Comparison of ENCODE assay signal across 9 mouse cellular contexts in genomic region chr3:101836045-101836444, GRCm38 (mm10). TPM values are rescaled to one million over a fixed set of nuclear protein-coding genes. Genes with fewer than 3 reads are reported as not detected.
DNase-seq lines count a peak whose midpoint lies in the region; ATAC-seq and TF ChIP-seq lines count a peak whose summit lies in the region.
"Had no signal": no experiment of that assay in that cellular context is flagged by ENCODE, and none has a peak within 500 bp of the region (broad histone marks: within the 10 kb centered on the region; RNA-seq: fewer than 3 reads in every experiment).

No protein-coding gene starts in this region.

- peaks cover 17 to 44% of the 10 kb centered on the region in 2 experiments for H3K4me1 ChIP-seq in CH12.LX (ENCODE audit: control insufficient read depth in 1 of 2, insufficient read depth in 2 of 2)
- H3K4me1 ChIP-seq in hindbrain, embryonic 10.5 days (replicated peaks): peaks cover 35% of the 10 kb centered on the region
- H3K4me1 ChIP-seq in lung, embryonic 16.5 days (replicated peaks; ENCODE audit: control insufficient read depth, insufficient read depth, low read length): peaks cover 13% of the 10 kb centered on the region

- H3K27me3 ChIP-seq in CH12.LX (replicated peaks): no peaks in the 10 kb centered on the region
- H3K27me3 ChIP-seq in hindbrain, embryonic 10.5 days (ENCODE audit: insufficient read depth, poor library complexity, severe bottlenecking): 0 out of 2 replicates have a peak, but pooled peaks cover 3% of the 10 kb centered on the region
- H3K27me3 ChIP-seq in lung, embryonic 16.5 days (ENCODE audit: control insufficient read depth, insufficient read depth, low read depth, low read length): no peaks in the 10 kb centered on the region

- in situ Hi-C loops in CH12.LX (cut with MboI; ENCODE audit: low pct_ligation_motif_present, low pct_unique_long_range_greater_than_20kb, low sequenced_read_pairs): no loop called here

- no peak overlapping the region; the same call in 1 of the 2 replicates for H3K4me2 ChIP-seq in CH12.LX (ENCODE audit: insufficient read depth, low read depth, poor library complexity, severe bottlenecking)
- H3K4me2 ChIP-seq in lung, embryonic 16.5 days (ENCODE audit: low read depth, low read length): peak overlapping the region; percentile 41

- no peak for TF ChIP-seq CTCF in CH12.LX (conservative IDR thresholded peaks at IDR 0.05 in 1 of 2, IDR thresholded peaks at IDR 0.05 in 1 of 2; ENCODE audit: low read depth in 2 of 2, low read length in 2 of 2)

- TF ChIP-seq EP300 in CH12.LX (IDR thresholded peaks at IDR 0.05; ENCODE audit: low read length): no peak

- ATAC-seq in lung, embryonic 16.5 days (ENCODE audit: low read depth): peak; percentile 98
- no peak for ATAC-seq in erythroblast, adult 5-6 weeks (replicated peaks; ENCODE audit: low FRiP score, poor library complexity, severe bottlenecking)

- H3K79me2 ChIP-seq in CH12.LX (replicated peaks; ENCODE audit: control insufficient read depth, extremely low read depth, insufficient read depth, poor library complexity, severe bottlenecking): no peaks in the 10 kb centered on the region

- peaks cover 3% of the 10 kb centered on the region for H3K9me3 ChIP-seq in CH12.LX (replicated peaks; ENCODE audit: low read length)
- H3K9me3 ChIP-seq in hindbrain, embryonic 10.5 days: no peaks in the 10 kb centered on the region
- H3K9me3 ChIP-seq in lung, embryonic 16.5 days (ENCODE audit: control insufficient read depth, low read length): peaks cover 4% of the 10 kb centered on the region; the same call in 1 of the 2 replicates

- TF ChIP-seq RAD21 in CH12.LX (IDR thresholded peaks at IDR 0.05; ENCODE audit: low read depth, low read length): no peak

- dilution Hi-C loops in CH12.LX (cut with MboI; ENCODE audit: extremely low pct_ligation_motif_present, extremely low pct_unique_long_range_greater_than_20kb, low sequenced_read_pairs): no loop called here

- H3K9ac ChIP-seq in CH12.LX (ENCODE audit: insufficient read depth, low read depth): no peak overlapping the region
- peak overlapping the region; percentile 39 for H3K9ac ChIP-seq in lung, embryonic 16.5 days (ENCODE audit: low read length)

- TF ChIP-seq POLR2A in CH12.LX (IDR thresholded peaks at IDR 0.05; ENCODE audit: low read depth, low read length): peak; percentile 36; the same call in 1 of the 2 replicates

- peaks cover 0 to 12% of the 10 kb centered on the region in 2 experiments for H3K36me3 ChIP-seq in CH12.LX (replicated peaks in 1 of 2; ENCODE audit: control insufficient read depth in 1 of 2, insufficient read depth in 1 of 2, low read length in 1 of 2)
- H3K36me3 ChIP-seq in hindbrain, embryonic 10.5 days: no peaks in the 10 kb centered on the region
- H3K36me3 ChIP-seq in lung, embryonic 16.5 days (ENCODE audit: control insufficient read depth, insufficient read depth, low read length): no peaks in the 10 kb centered on the region

- peak overlapping the region in 1 of 3 experiments; percentile 17 for H3K4me3 ChIP-seq in CH12.LX (replicated peaks in 1 of 3; ENCODE audit: low read depth in 2 of 3, low read length in 2 of 3, poor library complexity in 1 of 3)
- peak overlapping the region; percentile 36 for H3K4me3 ChIP-seq in hindbrain, embryonic 10.5 days
- peak overlapping the region; percentile 19 for H3K4me3 ChIP-seq in lung, embryonic 16.5 days (ENCODE audit: low read length)

- 0% methylated on average over 8 of the region's 8 CpGs for WGBS in hindbrain, embryonic 10.5 days
- WGBS in lung, embryonic 16.5 days: 2% methylated on average over 8 of the region's 8 CpGs

- H3K27ac ChIP-seq in CH12.LX (ENCODE audit: insufficient read depth, low read depth): no peak overlapping the region
- peak overlapping the region; percentile 78 for H3K27ac ChIP-seq in hindbrain, embryonic 10.5 days
- H3K27ac ChIP-seq in lung, embryonic 16.5 days (ENCODE audit: low read length): no peak overlapping the region

- peak; percentile 39 for DNase-seq in CH12.LX (ENCODE audit: extremely low read depth)
- DNase-seq in c-Kit-positive CD71-negative TER-119-negative erythroid progenitor cells, embryonic 14.5 days (ENCODE audit: low read depth): peak; percentile 26
- peak; percentile 31 to 48 for DNase-seq in frontal cortex, postnatal 25 days (ENCODE audit: low spot score in 2 of 2)
- DNase-seq in hindbrain, embryonic 10.5 days (ENCODE audit: low spot score): peak; percentile 88
- DNase-seq in layer of hippocampus, adult 9-11 months: peak; percentile 35
- DNase-seq in ovary, postnatal 36 days (ENCODE audit: low spot score): peak; percentile 83

TF ChIP-seq in CH12.LX, 34 proteins besides CTCF, POLR2A, EP300 and RAD21:
- TF ChIP-seq TBP (conservative IDR thresholded peaks at IDR 0.05; ENCODE audit: low read depth, low read length) (no peak), PAX5 (IDR thresholded peaks at IDR 0.05; ENCODE audit: low read length) (no peak), TCF12 (IDR thresholded peaks at IDR 0.05; ENCODE audit: low read depth, low read length) (no peak), MAX (IDR thresholded peaks at IDR 0.05; ENCODE audit: low read length) (no peak), SIN3A (IDR thresholded peaks at IDR 0.05; ENCODE audit: low read length) (no peak), GABPA (IDR thresholded peaks at IDR 0.05; ENCODE audit: insufficient replicate concordance, low read depth, low read length) (no peak), ETS1 (conservative IDR thresholded peaks at IDR 0.05; ENCODE audit: low read depth, low read length) (no peak), ZMIZ1 (IDR thresholded peaks at IDR 0.05; ENCODE audit: low read depth, low read length) (no peak), BHLHE40 (IDR thresholded peaks at IDR 0.05; ENCODE audit: low read depth, low read length) (no peak), JUND (conservative IDR thresholded peaks at IDR 0.05; ENCODE audit: low read depth, low read length) (no peak), CHD1 (IDR thresholded peaks at IDR 0.05; ENCODE audit: low read depth, low read length) (no peak), UBTF (IDR thresholded peaks at IDR 0.05; ENCODE audit: low read depth, low read length) (no peak)

RNA-seq across cellular contexts. Expression of gene Mab21l3, which starts 12.7 kb away (rescaled TPM):
- total RNA-seq in CH12.LX (2012; rRNA removed) (2.0 and 2.8 TPM in 2 replicates), CH12.LX (2014; rRNA removed) (3.4 and 3.5 TPM in 2 replicates)
- 1.9 and 2.1 TPM in 2 replicates for polyA plus RNA-seq in CH12.LX (2012; ENCODE audit: insufficient read length, low read depth)
- 0.47 TPM in 2 replicates for polyA plus RNA-seq in hindbrain, embryonic 10.5 days (2016; fragmentation: Nextera tagmentation; extraction: Ambion mirVana)
- 0.36 and 0.43 TPM in 2 replicates for polyA plus RNA-seq in lung, embryonic 16.5 days (2015; fragmentation: Nextera tagmentation; extraction: Ambion mirVana)
- not detected in 2 replicates for total RNA-seq in erythroblast, adult 5-6 weeks (2015; ENCODE audit: low replicate concordance)
- total RNA-seq in erythroblast, adult 5-6 weeks (2017; ENCODE audit: low replicate concordance): not detected in 2 replicates
- total RNA-seq: neutrophil, adult 5-6 weeks had no signal

Comparison
In these comparisons a context has a peak if more than half of its experiments do, and no peak if none do; other contexts are left out.
1. DNase-seq: peak in every context shown above with its lines; median percentile 88 in hindbrain, embryonic 10.5 days; 83 in ovary, postnatal 36 days; 40 in frontal cortex, postnatal 25 days; 39 in CH12.LX; 35 in layer of hippocampus, adult 9-11 months; 26 in c-Kit-positive CD71-negative TER-119-negative erythroid progenitor cells, embryonic 14.5 days.